Mouse (Mus musculus) gastrocnemius, adult 8-10 months (tissue): ENCODE data around the gene Synpo2. TPM values are rescaled to one million over a fixed set of nuclear protein-coding genes. Genes with fewer than 3 reads are reported as not detected.

ENCODE experiments used
- DNase-seq, 2 experiments: peaks; one replicate each; pipeline ENCODE4 v3.0.0; 2022; ENCODE audit warnings: low spot score in 2 of 2
- total RNA-seq, 4 experiments: library from RNA; stranded (reverse); gene quantifications; 2 replicates each; pipeline ENCODE4 v1.2.4; 2022

Gene Synpo2
- total RNA-seq, 4 experiments from 2014 or later, result 229 to 273 (median 251) TPM

- no peak for DNase-seq
These were observed 30.9 kb downstream of the Synpo2 start for GRCm38 (mm10) chr3:123205065-123205464.

DNA sequence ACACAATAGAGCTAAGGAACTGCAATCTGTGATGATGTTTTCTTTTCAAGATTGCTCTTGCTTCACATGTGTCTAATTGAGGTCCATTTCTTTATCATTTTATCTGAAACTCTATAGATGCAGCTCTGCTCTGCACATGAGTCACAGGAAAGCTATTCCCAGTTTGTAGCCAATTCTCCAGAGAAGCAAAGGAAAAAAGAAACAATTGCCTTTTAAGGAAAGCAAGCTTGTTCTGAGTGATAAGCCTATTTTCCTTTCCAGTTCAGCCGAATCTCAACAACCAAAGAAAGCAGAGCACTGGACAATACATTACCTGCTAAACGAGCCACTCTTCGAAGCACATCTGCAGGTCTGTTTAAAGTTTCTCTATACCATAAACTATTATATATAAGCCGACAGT, 31.3 kb downstream of the Synpo2 start:
- DNase-seq, result no peak

DNA sequence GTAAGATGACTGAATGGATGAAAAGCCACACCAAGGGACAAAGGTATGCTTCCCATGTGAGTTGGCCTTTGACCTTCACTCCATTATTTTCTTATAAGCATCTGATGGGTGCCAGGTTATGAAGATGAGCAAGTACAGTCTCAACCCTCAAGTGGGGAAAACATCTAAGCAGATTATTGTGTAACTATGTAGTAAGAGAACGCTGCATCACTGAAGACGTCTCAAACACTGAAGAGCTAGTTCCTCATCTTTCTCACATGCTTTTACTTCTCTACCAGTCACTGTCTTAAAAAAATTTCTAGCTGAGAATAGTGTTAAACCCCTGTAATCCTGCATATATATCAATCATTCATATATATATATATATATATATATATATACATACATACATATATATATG, 34.2 kb downstream of the Synpo2 start:
- no peak for DNase-seq

DNA sequence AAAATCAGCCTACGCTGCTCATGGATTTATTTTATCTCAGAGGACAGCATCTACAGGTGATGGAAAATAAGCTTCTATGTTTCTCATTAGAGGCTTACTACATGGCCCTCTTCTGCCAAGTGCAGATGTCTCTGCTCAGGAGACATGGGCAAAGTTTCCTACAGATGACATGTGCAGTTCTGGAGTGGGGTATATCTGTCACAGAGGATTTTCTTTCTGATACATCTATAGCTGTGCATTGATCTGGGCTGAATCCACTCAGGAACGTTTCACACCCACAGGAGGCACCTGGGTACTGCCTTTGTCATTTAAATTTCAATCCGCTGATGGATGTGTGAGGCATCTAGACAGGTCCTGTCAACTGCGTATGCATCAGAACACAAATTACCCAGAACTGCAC, 42.2 kb downstream of the Synpo2 start:
- no peak for DNase-seq

DNA sequence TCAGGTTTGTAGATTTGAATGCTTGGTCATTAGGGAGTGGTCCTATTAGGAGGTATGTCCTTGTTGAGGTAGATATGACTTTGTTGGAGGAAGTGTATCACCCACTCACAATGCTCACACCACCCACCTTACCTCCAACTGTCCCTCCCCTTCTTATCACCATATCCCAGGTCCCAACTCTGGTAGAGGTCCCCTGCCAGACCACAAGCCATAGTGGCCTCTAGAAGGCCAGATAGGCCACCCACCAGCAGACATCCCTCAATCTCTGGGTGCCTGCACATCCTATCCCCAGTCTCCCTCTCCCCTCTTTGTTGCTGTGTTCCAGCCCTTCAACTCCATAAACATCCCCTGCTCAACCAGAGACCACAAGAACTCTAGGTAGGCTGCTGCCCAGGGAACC, 44.3 kb downstream of the Synpo2 start:
- DNase-seq, result no peak

DNA sequence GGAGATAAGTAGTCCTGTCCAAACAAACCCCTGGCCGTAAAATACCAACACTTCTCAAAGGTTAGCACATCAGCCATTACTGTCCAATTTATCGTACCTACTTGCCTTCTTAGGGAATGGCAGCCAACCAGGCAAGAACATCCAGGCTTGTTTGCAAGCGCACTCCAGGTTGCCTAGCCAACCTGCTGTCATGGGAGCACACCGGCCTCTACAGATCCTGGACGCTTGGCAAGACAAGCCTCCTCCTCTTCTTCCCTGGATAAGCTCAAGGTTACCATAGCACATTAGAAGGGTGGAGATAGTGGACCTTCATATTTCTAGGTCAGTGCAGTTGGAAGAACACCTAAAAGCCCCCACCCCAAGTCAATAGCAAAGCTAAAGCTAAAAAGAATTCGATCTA, 45.6 kb downstream of the Synpo2 start:
- DNase-seq, result no peak

DNA sequence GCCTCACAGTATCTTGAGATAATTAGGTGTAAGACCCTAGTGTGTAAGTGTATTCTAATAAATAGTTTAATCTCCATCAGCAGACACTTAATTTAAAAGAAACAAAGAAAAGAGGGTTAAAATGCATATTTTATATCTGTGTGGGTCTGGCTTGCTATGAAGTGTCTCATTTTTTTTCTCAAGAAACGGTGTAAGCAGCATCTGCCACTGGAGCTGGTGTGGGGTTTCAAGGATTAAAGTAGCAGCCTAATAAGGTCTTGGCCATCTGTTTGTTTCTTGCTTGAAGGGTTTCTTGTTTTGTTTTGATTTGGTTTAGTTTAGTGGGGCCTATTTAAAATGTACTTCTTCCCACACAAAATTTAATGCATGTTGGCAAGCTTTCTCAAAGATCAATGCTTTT, 46.1 kb downstream of the Synpo2 start:
- no peak for DNase-seq

DNA sequence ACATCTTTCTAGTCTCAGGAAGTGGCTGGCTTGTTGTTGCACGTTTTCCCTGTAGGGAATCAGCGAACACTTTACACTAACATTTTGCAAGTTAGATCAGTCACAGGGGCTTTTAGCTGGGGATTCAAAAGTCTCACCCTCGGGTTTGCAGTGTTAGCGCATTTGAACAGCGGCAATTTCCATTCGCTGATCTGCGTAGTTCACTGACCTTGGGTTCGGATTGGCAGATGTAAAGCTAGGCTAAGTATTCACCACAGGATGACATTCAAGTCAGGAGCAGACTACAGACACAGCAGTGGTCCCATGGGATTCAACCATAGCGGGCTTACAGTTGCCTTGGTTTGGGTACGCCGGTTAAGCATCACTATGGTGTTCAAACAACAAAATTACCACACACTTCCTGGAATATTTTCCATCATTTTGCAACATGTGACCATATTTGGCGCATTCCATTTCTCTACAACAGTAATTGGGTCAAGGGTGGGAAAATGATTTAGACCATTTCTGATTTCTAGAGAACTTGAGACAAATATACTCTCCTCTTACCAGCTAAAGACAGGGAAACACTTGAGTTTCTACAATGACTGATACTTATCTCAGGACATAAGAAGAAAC, 47.2 kb downstream of the Synpo2 start:
- no peak for DNase-seq

GRCm38 (mm10) chr3:123187370-123188124, 48.4 kb downstream of the Synpo2 start:
- no peak for DNase-seq

GRCm38 (mm10) chr3:123185238-123185925, 50.6 kb downstream of the Synpo2 start:
- no peak for DNase-seq

DNA sequence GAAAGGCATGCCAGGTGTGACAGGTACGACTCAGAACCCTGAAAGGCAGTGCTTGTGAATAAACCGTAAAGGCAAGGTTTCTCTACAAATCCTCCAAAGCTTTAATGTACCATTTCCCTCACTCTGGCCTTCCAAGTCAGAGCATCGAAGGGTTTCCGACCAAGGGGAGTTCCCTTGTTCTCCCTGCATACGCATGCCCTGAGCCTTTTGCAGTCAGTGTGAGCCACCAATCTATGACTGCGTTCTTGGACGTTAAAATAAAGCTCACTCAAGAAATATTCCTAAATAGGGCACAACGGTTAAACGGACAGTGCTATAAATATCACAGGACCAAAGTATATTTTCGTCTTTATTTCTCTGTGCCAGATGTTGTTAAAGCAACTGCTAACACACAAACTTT, 51.7 kb downstream of the Synpo2 start:
- DNase-seq, result no peak

GRCm38 (mm10) chr3:123179508-123179907, 56.4 kb downstream of the Synpo2 start:
- no peak for DNase-seq

DNA sequence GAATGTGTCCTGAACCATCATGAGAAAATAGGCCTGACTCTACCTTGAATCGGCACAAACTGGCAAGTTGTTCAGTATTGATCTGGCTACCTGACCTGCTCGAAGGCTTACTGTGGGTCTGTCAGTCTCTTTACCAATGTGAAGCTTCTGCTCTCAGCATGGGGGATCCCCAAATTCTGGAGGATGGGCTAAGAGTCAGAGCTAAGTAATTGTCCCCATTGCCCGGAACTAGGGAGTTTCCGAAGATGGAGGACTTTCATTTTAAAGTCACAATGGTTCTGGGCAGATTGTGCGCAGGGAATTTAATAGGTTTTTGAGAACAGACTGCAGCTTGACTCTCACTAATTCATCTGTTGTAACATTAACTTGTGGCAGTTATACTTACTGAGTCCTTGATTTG, 56.9 kb downstream of the Synpo2 start:
- no peak for DNase-seq

GRCm38 (mm10) chr3:123178420-123178819, 57.5 kb downstream of the Synpo2 start:
- no peak for DNase-seq

DNA sequence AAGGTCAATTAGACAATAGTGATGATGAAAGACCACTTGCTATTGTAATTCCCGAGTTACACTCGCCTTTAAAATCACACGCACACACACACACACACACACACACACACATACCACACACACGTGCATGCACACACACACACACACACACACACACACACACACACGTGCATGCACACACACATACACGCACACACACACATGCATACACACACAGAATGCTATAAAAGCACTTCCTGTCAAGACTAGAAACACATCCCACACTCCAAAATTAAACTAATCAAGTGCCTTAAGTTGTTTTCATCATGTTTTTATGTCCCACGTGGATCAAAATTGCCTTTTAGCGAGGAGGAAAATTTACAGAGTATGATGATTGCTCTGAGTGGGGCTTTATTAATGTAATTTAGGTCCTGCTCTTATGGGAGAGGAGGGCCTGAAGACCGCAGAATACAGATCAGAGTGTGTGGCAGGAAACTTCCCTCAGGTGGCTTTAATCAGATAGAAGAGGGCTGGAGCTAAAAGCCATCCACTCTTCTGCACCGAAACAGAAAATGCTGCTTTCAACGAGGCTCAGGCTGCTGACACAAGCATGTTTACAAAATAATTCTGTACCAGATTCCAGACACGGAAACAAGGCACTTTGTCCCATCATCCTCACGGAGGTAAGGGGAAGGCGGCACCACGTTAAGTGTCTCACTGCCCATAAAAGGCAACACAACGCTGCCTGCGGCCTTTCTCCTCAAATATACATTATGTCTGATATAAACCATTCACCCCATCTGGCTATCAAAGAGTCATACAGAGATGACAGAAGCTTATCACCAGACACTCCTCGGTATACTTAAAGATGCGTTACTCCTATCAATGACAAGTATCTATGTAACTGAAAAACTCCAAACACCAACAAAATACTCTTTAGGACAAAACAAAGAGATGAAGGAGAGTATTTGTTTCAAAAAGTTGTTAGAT, 59.3 kb downstream of the Synpo2 start:
- no peak for DNase-seq

GRCm38 (mm10) chr3:123175142-123175541, 60.8 kb downstream of the Synpo2 start:
- DNase-seq, result no peak

- DNase-seq, result no peak
These were observed 61.6 kb downstream of the Synpo2 start for GRCm38 (mm10) chr3:123174379-123174697.

DNA sequence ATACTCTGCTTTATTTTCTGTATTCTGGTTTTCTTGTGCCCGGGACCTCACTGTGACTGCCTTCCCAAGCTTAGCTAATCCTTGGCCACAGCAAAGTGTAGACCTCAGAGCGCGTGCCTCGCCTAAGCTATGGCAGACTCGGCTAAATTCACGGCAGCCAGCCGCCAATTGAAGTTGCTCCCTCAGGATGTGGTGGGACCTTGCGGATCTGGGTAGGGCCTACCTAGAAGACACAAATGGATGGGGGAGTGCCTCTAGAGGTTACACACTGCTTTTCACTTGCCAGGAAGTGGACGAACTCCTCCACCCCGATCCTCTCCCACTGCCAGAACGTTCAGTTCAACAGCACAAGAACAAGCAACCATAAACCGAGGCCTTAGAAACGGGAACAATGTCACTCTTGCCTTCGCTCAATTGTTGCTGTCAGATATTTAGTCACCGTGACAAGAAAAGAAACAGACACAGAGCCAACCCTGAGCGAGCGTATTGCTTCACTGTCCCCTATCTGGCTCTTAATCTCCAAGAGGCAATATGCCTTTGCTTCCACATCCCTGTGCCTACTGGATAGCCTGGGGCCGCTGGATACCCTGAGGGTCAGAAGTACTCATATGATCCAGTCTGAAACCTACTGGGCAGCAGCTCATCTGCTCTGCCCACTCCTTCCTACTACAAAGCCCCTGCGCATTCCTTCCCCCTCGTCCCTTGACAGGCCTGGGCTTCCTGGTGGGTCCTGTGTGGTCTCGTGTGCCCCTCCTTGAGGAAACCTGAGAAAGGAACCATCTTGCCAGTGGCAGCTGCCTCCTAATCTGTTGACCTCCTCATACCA, 62.2 kb downstream of the Synpo2 start:
- no peak for DNase-seq

GRCm38 (mm10) chr3:123172151-123172550, 63.8 kb downstream of the Synpo2 start:
- DNase-seq, result no peak

GRCm38 (mm10) chr3:123169398-123169797, 66.6 kb downstream of the Synpo2 start:
- no peak for DNase-seq

- peak in 1 of 2 experiments; percentile 29 for DNase-seq
These were observed 67.1 kb downstream of the Synpo2 start for GRCm38 (mm10) chr3:123168815-123169214.
